Mouse (Mus musculus) embryonic facial prominence, embryonic 10.5 days (tissue): ENCODE results near the gene Mcemp1. TPM values are rescaled to one million over a fixed set of nuclear protein-coding genes. Genes with fewer than 3 reads are reported as not detected.

Source experiments
- DNase-seq: peaks from one replicate; pipeline ENCODE4 v3.0.0-alpha.2; 2017; ENCODE audit warnings: low spot score
- H3K27ac ChIP-seq: fragments of 300-500 bp; sonication (generic); replicated peaks from 2 replicates; pipeline ENCODE4 v1.5.1; 2016; ENCODE audit warnings: mild to moderate bottlenecking
- H3K27me3 ChIP-seq: fragments of 300-500 bp; sonication (generic); replicated peaks from 2 replicates; pipeline ENCODE4 v1.6.1; 2016; ENCODE audit warnings: low read depth, mild to moderate bottlenecking; ENCODE audit not compliant: poor library complexity, severe bottlenecking
- H3K36me3 ChIP-seq: fragments of 300-500 bp; sonication (generic); replicated peaks from 2 replicates; pipeline ENCODE4 v1.6.1; 2016; ENCODE audit warnings: mild to moderate bottlenecking, moderate library complexity
- H3K4me1 ChIP-seq: fragments of 300-500 bp; sonication (generic); 2 replicates; pipeline ENCODE4 v1.6.1; 2016
- H3K4me3 ChIP-seq: fragments of 300-500 bp; sonication (generic); 2 replicates; pipeline ENCODE4 v1.5.1; 2016; ENCODE audit warnings: mild to moderate bottlenecking, moderate library complexity
- H3K9me3 ChIP-seq: fragments of 300-500 bp; sonication (generic); 2 replicates; pipeline ENCODE4 v1.6.1; 2016; ENCODE audit warnings: mild to moderate bottlenecking
- WGBS: fragments of 180-500 bp; shearing (Covaris S2); methylation state at CpG from one replicate; pipeline ENCODE4 v1.1.7; 2016; 5-methylcytosine and 5-hydroxymethylcytosine counted together
- polyA plus RNA-seq: library from polyadenylated mRNA; unstranded; fragments of >200 nt; fragmentation: Nextera tagmentation; extraction: Ambion mirVana; gene quantifications from 2 replicates; pipeline ENCODE4 v1.2.1, GENCODE M21; 2016

Gene Mcemp1
- polyA plus RNA-seq, 1 experiment from 2014 or later = 0.12 TPM

DNA sequence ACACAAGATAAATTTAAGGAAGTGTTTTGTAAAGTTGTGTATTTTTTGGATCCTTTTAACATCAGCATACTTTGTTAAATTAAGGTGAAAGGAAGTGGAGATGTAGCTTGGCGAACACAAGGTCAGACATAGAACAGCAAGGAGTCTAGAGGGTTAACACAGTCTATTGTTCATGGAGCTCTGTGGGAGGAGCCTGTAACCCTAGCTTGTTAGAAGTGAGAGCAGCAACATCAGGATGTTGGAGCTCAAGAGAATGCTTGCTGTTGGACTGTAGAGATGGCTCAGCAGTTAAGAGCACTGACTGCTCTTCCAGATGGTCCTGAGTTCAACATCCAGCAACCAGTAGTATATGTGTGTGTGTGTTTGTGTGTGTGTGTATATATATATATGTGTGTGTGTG is 16.6 kb upstream of the Mcemp1 start:
- H3K4me1 ChIP-seq = peaks cover 5% of the 10 kb centered on the region; the same call in 1 of the 2 replicates
- 42% methylated on average over 1 of the region's 1 CpGs for WGBS
- no peak overlapping the region for H3K4me3 ChIP-seq
- no peaks in the 10 kb centered on the region for H3K27me3 ChIP-seq
- H3K9me3 ChIP-seq = no peaks in the 10 kb centered on the region
- H3K27ac ChIP-seq = no peak overlapping the region; the same call in 1 of the 2 replicates
- DNase-seq = no peak
- H3K36me3 ChIP-seq = no peaks in the 10 kb centered on the region

DNA sequence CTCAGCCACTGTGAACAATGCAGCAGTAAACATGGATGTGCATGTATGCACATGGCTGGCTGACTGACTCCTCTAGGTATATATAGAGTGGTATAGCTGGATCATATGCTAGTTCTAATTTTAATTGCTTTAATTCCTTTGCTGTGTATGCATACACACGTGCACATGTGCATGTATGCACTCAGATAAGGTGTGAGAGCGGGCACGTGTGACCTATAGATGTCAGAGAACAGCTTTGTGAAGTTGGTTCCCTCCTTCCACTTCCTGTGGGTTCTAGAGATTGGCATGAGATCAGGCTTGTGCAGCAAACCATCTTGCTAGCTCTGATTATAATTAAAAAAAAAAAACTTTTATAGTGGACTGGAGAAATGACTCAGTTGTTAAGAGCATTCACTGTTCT is 12.7 kb upstream of the Mcemp1 start:
- Histone ChIP-seq H3K4me1 (peaks cover 17% of the 10 kb centered on the region), H3K27me3 (no peaks in the 10 kb centered on the region), H3K9me3 (no peaks in the 10 kb centered on the region), H3K27ac (no peak overlapping the region), H3K36me3 (no peaks in the 10 kb centered on the region), H3K4me3 (no peak overlapping the region)
- no peak for DNase-seq
- 63% methylated on average over 3 of the region's 3 CpGs for WGBS

DNA sequence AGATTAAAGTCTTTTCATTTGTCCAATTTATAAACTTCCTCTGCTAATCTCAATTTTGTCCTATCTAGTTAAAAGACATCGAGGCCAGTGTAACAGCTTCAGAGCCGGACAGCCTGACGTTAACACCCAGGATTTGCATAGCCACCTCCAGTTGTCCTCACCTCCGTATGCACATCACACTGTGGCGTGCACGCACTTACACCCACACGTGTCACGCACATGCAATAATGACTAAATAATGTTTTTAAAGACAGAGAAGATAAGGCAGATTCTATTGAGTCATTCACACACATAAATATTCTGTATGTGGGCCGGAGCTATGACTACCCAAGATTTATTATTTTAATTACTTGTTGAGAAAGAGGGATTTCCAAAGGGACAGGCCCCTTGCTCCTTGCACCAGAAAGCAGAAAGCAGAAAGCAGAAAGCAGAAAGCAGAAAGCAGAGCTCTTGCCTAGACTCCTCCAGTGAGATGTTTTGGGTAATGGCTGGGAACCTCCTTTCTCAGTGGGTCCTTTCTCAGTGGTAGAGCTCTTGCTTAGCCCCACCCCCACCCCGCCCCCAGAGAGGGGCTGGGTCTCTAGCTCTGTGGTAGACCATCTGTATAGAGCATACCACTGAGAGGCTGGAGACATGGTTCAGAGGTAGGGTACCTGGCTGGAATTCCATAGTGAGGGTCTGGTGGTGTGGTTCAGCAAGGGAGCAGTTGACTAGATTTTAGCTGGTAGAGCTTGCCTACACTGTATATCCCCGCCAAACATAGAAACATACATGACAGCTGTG is 10.6 kb upstream of the Mcemp1 start:
- no peak overlapping the region for H3K4me3 ChIP-seq
- H3K36me3 ChIP-seq = no peaks in the 10 kb centered on the region
- H3K27ac ChIP-seq = no peak overlapping the region
- no peak for DNase-seq
- H3K4me1 ChIP-seq = peaks cover 13% of the 10 kb centered on the region
- H3K9me3 ChIP-seq = no peaks in the 10 kb centered on the region
- H3K27me3 ChIP-seq = no peaks in the 10 kb centered on the region
- WGBS = 76% methylated on average over 11 of the region's 11 CpGs

DNA sequence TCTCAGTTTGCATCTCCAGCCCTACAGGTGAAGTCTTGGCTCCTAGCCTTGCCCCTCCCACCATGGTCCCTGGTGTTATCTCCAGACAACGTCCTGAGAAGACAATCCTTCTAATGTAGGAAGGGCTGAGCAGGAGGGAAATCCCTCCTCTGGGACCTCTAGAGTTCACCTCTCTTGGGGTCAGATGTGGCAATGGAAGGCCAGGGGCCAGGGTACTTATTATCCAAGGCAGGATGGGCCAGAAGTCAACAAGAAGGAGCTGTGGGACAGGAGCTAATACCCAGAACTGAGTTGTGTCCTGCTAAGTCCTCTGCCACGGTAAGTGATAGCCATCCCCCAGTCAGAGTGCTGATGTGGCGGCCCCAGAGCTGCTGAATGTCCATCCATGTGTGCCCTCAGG is 10.0 kb upstream of the Mcemp1 start, which contains the start of gene Retn:
TSS of gene Retn (plus strand) at position 245 of the 400 bp plus-strand sequence.
- H3K27me3 ChIP-seq = no peaks in the 10 kb centered on the region
- H3K4me1 ChIP-seq = peaks cover 13% of the 10 kb centered on the region
- H3K9me3 ChIP-seq = no peaks in the 10 kb centered on the region
- DNase-seq = no peak
- H3K36me3 ChIP-seq = no peaks in the 10 kb centered on the region
- H3K4me3 ChIP-seq = no peak within 1 kb of the TSS
- 76% methylated on average over 3 of the region's 3 CpGs for WGBS
- no peak within 1 kb of the TSS for H3K27ac ChIP-seq

DNA sequence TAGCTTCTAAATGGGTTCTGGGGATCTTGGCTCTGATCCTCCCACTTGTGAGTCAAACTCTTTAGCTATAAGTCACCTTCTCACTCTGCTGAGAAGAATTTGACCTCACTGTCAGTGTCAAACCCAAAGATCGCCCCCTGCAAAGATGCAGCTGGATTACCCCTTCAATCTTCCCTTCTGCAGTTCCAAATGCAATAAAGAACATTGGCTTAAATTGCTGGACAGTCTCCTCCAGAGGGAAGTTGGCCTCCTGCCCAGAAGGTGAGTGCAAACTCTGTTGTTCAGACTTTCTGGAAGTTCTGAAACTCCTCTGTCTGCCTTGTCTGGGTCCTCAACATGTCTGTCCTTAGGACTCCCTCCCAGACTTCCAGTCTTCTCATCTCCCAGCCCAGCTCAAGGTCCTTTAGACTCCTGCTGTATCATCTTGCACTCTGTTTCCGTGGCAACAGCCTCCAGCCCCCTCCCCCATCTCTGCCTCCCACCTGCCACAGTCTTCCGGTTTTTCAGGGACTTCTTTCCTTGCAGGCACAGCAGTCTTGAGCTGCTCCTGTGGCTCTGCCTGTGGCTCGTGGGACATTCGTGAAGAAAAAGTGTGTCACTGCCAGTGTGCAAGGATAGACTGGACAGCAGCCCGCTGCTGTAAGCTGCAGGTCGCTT is 8.7 kb upstream of the Mcemp1 start:
- no peak overlapping the region for H3K27ac ChIP-seq
- H3K4me3 ChIP-seq = peak overlapping the region; percentile 36
- peaks cover 13% of the 10 kb centered on the region for H3K4me1 ChIP-seq
- no peaks in the 10 kb centered on the region for H3K9me3 ChIP-seq
- peak; percentile 62 for DNase-seq
- no peaks in the 10 kb centered on the region for H3K36me3 ChIP-seq
- WGBS = 25% methylated on average over 7 of the region's 7 CpGs
- H3K27me3 ChIP-seq = no peaks in the 10 kb centered on the region

- DNase-seq = no peak
- WGBS = 84% methylated on average over 8 of the region's 8 CpGs
- no peaks in the 10 kb centered on the region for H3K9me3 ChIP-seq
- no peak overlapping the region for H3K4me3 ChIP-seq
- H3K27ac ChIP-seq = no peak overlapping the region
- H3K27me3 ChIP-seq = no peaks in the 10 kb centered on the region
- H3K36me3 ChIP-seq = no peaks in the 10 kb centered on the region
- H3K4me1 ChIP-seq = peaks cover 13% of the 10 kb centered on the region
Observed at GRCm38 (mm10) chr8:3660889-3661288, 4.7 kb upstream of the Mcemp1 start.

- DNase-seq = no peak
- no peaks in the 10 kb centered on the region for H3K27me3 ChIP-seq
- no peaks in the 10 kb centered on the region for H3K4me1 ChIP-seq
- no peak overlapping the region for H3K4me3 ChIP-seq
- no peak overlapping the region for H3K27ac ChIP-seq
- 75% methylated on average over 5 of the region's 5 CpGs for WGBS
- H3K9me3 ChIP-seq = no peaks in the 10 kb centered on the region
- no peaks in the 10 kb centered on the region for H3K36me3 ChIP-seq
Observed at GRCm38 (mm10) chr8:3664405-3664804, 1.1 kb upstream of the Mcemp1 start.

DNA sequence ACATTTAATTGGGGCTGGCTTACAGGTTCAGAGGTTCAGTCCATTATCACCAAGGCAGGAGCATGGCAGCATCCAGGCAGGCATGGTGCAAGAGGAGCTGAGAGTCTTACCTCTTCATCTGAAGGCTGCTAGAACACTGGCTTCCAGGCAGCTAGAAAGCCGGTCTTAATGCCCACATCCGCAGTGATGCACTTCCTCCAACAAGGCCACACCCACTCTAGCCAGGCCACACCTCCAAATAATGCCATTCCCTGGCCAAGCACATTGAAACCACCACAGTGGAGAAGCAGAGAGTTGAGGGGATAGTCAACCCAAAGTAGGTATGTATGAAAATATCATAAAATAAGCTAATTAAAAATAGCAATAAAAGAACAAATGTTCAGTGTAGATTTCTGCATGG is 4.8 kb downstream of the Mcemp1 start:
- Histone ChIP-seq H3K9me3 (no peaks in the 10 kb centered on the region), H3K4me3 (no peak overlapping the region), H3K36me3 (no peaks in the 10 kb centered on the region), H3K4me1 (peaks cover 7% of the 10 kb centered on the region), H3K27ac (no peak overlapping the region), H3K27me3 (no peaks in the 10 kb centered on the region)
- 85% methylated on average over 2 of the region's 2 CpGs for WGBS
- no peak for DNase-seq

DNA sequence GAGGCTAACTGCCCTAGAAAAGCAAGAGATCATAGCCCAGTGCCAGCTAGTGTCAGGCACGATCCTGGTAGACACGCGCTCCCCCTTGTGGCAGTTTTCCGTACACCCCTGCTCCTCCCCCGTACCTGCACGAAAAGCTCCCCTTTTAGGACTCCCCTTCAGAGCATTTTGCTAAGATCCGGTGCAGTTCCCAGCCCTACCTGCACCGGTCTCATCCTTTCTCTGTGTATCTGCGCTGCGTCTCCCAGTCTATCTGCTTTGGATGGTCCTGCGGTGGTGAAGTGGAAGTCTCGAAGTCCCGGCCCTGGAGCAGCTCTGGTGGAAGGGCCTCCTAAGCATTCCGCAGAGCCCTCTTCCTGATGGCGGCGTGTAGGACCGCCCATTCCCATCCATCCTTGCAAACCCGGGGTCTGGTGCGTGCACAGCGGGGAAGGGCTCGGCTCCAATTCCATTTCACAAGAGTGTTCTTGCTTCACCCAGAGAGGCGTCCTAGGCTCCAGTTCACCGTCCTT is 6.5 kb downstream of the Mcemp1 start, which contains the start of gene Fcor:
TSS of gene Fcor (minus strand) at position 383 of the 512 bp plus-strand sequence.
- Histone ChIP-seq H3K36me3 (no peaks in the 10 kb centered on the region), H3K4me3 (peak within 1 kb of the TSS; percentile 64), H3K27me3 (no peaks in the 10 kb centered on the region), H3K4me1 (peaks cover 10% of the 10 kb centered on the region), H3K9me3 (no peaks in the 10 kb centered on the region), H3K27ac (peak within 1 kb of the TSS; percentile 84)
- DNase-seq = peak; percentile 87
- under 1% methylated on average over 23 of the region's 23 CpGs for WGBS

DNA sequence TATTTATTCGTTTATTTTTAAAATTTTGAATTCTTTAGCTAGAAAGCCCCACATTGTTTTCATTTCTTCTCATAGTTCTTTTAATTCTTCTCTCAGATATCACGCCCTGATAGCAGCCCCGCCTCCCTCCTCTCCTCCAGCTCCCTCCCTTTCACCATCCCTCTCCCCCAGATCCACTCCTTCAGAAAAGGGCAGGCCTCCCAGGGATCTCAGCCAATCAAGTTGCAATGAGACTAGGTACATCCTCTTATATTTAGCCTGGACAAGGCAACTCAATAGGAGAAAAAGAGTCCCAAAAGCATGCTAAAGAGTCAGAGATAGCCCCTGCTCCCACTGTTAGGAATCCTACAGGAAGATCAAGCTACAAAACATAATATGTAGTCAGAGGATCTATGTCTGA is 9.1 kb downstream of the Mcemp1 start:
- Histone ChIP-seq H3K4me1 (peaks cover 19% of the 10 kb centered on the region), H3K27me3 (no peaks in the 10 kb centered on the region), H3K27ac (no peak overlapping the region), H3K4me3 (no peak overlapping the region), H3K36me3 (peaks cover 15% of the 10 kb centered on the region), H3K9me3 (peaks cover 4% of the 10 kb centered on the region; the same call in 1 of the 2 replicates)
- WGBS = 64% methylated on average over 3 of the region's 3 CpGs
- no peak for DNase-seq

DNA sequence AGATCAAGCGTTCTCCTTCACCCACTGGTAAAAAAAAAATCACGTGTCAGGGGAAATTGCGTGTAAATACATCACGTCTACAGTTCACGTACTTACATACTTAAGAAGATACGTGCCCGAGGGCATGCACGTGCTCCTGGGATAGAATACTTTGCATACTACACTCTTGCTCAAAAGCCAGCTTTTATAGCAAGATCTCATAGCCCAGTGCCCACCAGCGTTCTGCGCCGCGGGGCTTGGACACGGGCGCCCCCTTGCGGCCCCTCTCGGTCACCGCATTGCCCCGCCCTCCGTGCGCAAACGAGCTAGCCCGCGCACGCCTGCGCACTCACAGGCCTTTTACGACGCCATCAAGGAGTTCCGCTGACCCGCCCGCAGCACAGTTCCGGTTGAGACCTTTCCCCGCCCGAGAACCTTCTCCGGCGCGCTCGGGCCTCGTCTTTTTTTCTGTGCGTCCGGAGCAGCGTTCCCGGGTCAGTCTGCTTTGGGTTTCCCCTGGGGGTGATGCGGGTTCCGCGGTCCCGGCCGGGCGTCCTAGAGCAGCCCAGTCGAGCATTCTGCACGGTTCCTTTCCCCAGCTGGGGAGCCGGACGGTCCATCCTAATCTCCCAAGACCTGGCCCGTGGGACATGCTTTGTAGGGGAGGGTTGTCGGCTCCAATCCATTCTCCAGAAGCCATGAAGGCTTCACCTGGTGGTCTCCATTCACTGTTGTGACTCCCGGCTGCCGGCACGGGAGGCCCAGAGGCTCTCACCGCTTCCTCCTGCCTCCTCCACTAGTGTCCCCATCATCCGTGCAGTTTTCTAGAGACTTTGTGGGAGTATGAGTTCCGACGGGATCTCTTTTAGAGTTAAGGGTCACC is 10.8 kb downstream of the Mcemp1 start, which contains the start of gene Trappc5:
TSS of gene Trappc5 (plus strand) at position 169 of the 862 bp plus-strand sequence.
- DNase-seq = peak; percentile 95
- peak within 1 kb of the TSS; percentile 94 for H3K27ac ChIP-seq
- peaks cover 32% of the 10 kb centered on the region for H3K36me3 ChIP-seq
- peaks cover 19% of the 10 kb centered on the region for H3K4me1 ChIP-seq
- H3K9me3 ChIP-seq = peaks cover 4% of the 10 kb centered on the region; the same call in 1 of the 2 replicates
- under 1% methylated on average over 61 of the region's 61 CpGs for WGBS
- H3K27me3 ChIP-seq = no peaks in the 10 kb centered on the region
- H3K4me3 ChIP-seq = peak within 1 kb of the TSS; percentile 87

DNA sequence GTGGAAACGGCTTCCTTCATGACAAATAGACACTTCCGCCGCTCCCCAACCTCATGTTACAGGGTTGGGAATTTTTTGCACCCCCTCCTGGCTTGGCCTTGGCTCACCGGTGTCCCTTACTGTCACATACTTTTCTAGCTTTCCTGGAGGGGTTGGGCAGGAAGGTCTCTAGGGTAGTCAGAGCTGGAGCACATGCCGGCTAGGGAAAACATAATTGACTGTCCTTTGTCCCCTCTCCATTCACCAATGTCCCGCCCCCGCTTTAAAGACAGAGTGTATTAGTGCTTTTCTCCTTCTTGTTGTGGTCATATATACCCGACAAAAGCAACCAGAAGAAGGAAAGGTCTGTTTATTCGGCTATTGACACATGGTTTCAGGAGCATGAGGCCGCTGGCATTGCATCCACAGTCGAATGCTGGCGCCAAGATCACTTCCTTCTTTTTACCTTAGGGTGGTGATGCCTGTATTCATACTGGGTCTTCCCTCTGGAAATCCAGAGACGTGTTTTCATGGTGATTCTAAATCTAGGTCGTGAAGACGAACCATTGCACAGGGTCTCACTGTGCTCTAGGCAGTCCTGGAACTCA is 11.5 kb downstream of the Mcemp1 start:
- H3K4me3 ChIP-seq = peak overlapping the region; percentile 87
- H3K9me3 ChIP-seq = peaks cover 4% of the 10 kb centered on the region; the same call in 1 of the 2 replicates
- DNase-seq = peak; percentile 38
- 8% methylated on average over 15 of the region's 15 CpGs for WGBS
- H3K4me1 ChIP-seq = peaks cover 19% of the 10 kb centered on the region
- peaks cover 39% of the 10 kb centered on the region for H3K36me3 ChIP-seq
- peak overlapping the region; percentile 94 for H3K27ac ChIP-seq
- H3K27me3 ChIP-seq = no peaks in the 10 kb centered on the region
